Mouse (Mus musculus): ENCODE results near the gene Ptprn.

The Ptprn gene

GRCm38 (mm10) chr1:75221538-75221937 lies 42.8 kb downstream of the Ptprn start:
- DNase-seq, result no peak

- peak; percentile 31 to 72 for DNase-seq
Observed at GRCm38 (mm10) chr1:75219531-75219930, 44.8 kb downstream of the Ptprn start, which contains the start of gene Tuba4a. Gene Tuba4a, minus strand, starts transcription at chr1:75219865.

GRCm38 (mm10) chr1:75219078-75219477 lies 45.2 kb downstream of the Ptprn start:
- DNase-seq, result peak; percentile 94 to 97

- DNase-seq, result peak; percentile 42 to 74
Observed at GRCm38 (mm10) chr1:75218227-75219001, 45.9 kb downstream of the Ptprn start.

- DNase-seq, result no peak
Observed at GRCm38 (mm10) chr1:75217893-75218226, 46.4 kb downstream of the Ptprn start.

GRCm38 (mm10) chr1:75216797-75217585 lies 47.3 kb downstream of the Ptprn start:
- DNase-seq, result peak in 1 of 2 experiments; percentile 75

- peak in 1 of 2 experiments; percentile 60 for DNase-seq
Observed at GRCm38 (mm10) chr1:75215785-75216184, 48.5 kb downstream of the Ptprn start.

- DNase-seq, result peak; percentile 80 to 88
Observed at GRCm38 (mm10) chr1:75214886-75215285, 49.4 kb downstream of the Ptprn start.

GRCm38 (mm10) chr1:75214442-75214841 lies 49.9 kb downstream of the Ptprn start:
- peak; percentile 83 to 96 for DNase-seq

GRCm38 (mm10) chr1:75213096-75213495 lies 51.2 kb downstream of the Ptprn start:
- DNase-seq, result no peak

- DNase-seq, result peak; percentile 35 to 48
Observed at GRCm38 (mm10) chr1:75212542-75212941, 51.8 kb downstream of the Ptprn start.

GRCm38 (mm10) chr1:75211141-75211708 lies 53.1 kb downstream of the Ptprn start:
- peak in 1 of 2 experiments; percentile 56 for DNase-seq

- peak; percentile 98 to 99 for DNase-seq
Observed at GRCm38 (mm10) chr1:75210136-75211087, 53.9 kb downstream of the Ptprn start, which contains the start of the genes Glb1l and Stk16. Gene Glb1l, minus strand, starts transcription at chr1:75210813. Gene Stk16, plus strand, starts transcription at chr1:75210838.

- peak; percentile 86 to 93 for DNase-seq
Observed at GRCm38 (mm10) chr1:75208967-75209678, 55.2 kb downstream of the Ptprn start.

- DNase-seq, result peak in 1 of 2 experiments; percentile 56
Observed at GRCm38 (mm10) chr1:75201236-75201635, 63.1 kb downstream of the Ptprn start.
